Mouse (Mus musculus): ENCODE results near the gene Rab40c.

GRCm38 (mm10) chr17:25907640-25908039 lies 11.9 kb downstream of the Rab40c start:
- no peak for TF ChIP-seq CTCF (IDR thresholded peaks at IDR 0.05; ENCODE audit: low read depth, low read length)
- TF ChIP-seq POLR2A (IDR thresholded peaks at IDR 0.05; ENCODE audit: extremely low read depth, insufficient read depth, low read length), result no peak

Measured in liver, adult 2 months (tissue).